Mouse (Mus musculus) hindbrain, embryonic 11.5 days (tissue): ENCODE data around the gene Gpr162. TPM values are rescaled to one million over a fixed set of nuclear protein-coding genes. Genes with fewer than 3 reads are reported as not detected.
"Not testable (repeated sequence)": the region's sequence is repeated elsewhere in the genome, so short reads cannot be mapped to it uniquely, and the experiment has no call there.

ENCODE experiments used
- ATAC-seq: fragments of 200-750 bp; cut with Nextera tagmentation; 2 replicates; pipeline ENCODE4 v1.8.0; 2017; ENCODE audit warnings: mild to moderate bottlenecking, moderate TSS enrichment, moderate library complexity; ENCODE audit not compliant: low FRiP score
- DNase-seq: peaks from one replicate; pipeline ENCODE4 v3.0.0-alpha.2; 2015; ENCODE audit warnings: low spot score
- H3K27ac ChIP-seq: fragments of 300-500 bp; sonication (generic); 2 replicates; pipeline ENCODE4 v1.5.1; 2014; ENCODE audit warnings: mild to moderate bottlenecking, low read depth, low read length
- H3K27me3 ChIP-seq: fragments of 300-500 bp; sonication (generic); 2 replicates; pipeline ENCODE4 v1.6.1; 2014; ENCODE audit warnings: mild to moderate bottlenecking, low read length, moderate library complexity, mixed read lengths; ENCODE audit not compliant: control insufficient read depth, insufficient read depth
- H3K36me3 ChIP-seq: fragments of 300-500 bp; sonication (generic); 2 replicates; pipeline ENCODE4 v1.6.1; 2014; ENCODE audit warnings: mild to moderate bottlenecking, low read length, moderate library complexity, mixed read lengths; ENCODE audit not compliant: control insufficient read depth, insufficient read depth
- H3K4me1 ChIP-seq: fragments of 300-500 bp; sonication (generic); replicated peaks from 2 replicates; pipeline ENCODE4 v1.6.1; 2014; ENCODE audit warnings: low read length, mixed read lengths; ENCODE audit not compliant: control insufficient read depth, insufficient read depth
- H3K4me2 ChIP-seq: fragments of 300-500 bp; sonication (generic); replicated peaks from 2 replicates; pipeline ENCODE4 v1.6.1; 2014; ENCODE audit warnings: mild to moderate bottlenecking, low read depth, low read length
- H3K4me3 ChIP-seq: fragments of 300-500 bp; sonication (generic); 2 replicates; pipeline ENCODE4 v1.5.1; 2014; ENCODE audit warnings: low read depth, low read length
- H3K9ac ChIP-seq: fragments of 300-500 bp; sonication (generic); 2 replicates; pipeline ENCODE4 v1.6.1; 2014; ENCODE audit warnings: low read depth, low read length
- H3K9me3 ChIP-seq: fragments of 300-500 bp; sonication (generic); 2 replicates; pipeline ENCODE4 v1.6.1; 2016; ENCODE audit warnings: low read length; ENCODE audit not compliant: control insufficient read depth
- WGBS: fragments of 180-500 bp; shearing (Covaris S2); extraction: QIAGEN DNeasy Blood & Tissue Kit; methylation state at CpG from one replicate; pipeline ENCODE4 v1.1.7; 2014; 5-methylcytosine and 5-hydroxymethylcytosine counted together
- polyA plus RNA-seq: library from polyadenylated mRNA; unstranded; fragments of >200 nt; fragmentation: Nextera tagmentation; extraction: Ambion mirVana; gene quantifications from 2 replicates; pipeline ENCODE4 v1.2.1, GENCODE M21; 2014

Gene Gpr162
- polyA plus RNA-seq, 1 experiment from 2014 or later = 1.9 TPM

DNA sequence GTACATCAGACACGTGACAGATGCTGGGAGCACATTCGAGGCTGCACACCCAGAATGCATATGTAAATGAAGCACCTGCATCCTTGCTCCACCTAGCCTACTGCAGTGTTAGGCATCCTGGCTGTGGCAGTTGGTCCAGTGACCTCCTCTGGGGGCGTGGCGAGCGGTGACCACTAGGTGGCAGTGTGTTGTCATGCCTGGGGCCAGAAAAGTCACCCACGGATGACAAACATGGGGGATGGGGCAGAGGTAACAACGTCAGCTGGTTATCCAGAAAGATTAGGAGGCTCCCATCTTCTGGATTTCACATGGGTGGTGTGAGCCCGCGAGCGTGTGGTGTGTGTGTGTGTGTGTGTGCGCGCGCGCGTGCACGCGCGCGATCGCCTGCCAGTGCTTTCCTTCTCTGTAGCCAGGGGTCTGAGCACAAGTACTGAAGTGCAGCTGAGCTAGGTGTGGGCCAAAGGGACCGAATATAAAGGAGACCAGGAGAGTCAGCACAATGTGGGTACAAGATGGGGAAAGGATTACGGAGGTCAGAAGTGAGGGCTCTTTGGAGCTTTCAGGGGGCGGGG lies 39.9 kb upstream of the Gpr162 start:
- H3K9me3 ChIP-seq = no peaks in the 10 kb centered on the region
- H3K36me3 ChIP-seq = no peaks in the 10 kb centered on the region
- peak overlapping the region; percentile 55 for H3K9ac ChIP-seq
- WGBS = under 1% methylated on average over 23 of the region's 23 CpGs
- H3K4me1 ChIP-seq = peaks cover 2% of the 10 kb centered on the region; the same call in 1 of the 2 replicates
- peak overlapping the region; percentile 91 for H3K27ac ChIP-seq
- peak overlapping the region; percentile 28 for H3K4me3 ChIP-seq
- peak overlapping the region; percentile 62 for H3K4me2 ChIP-seq
- ATAC-seq = peak; percentile 90
- DNase-seq = peak; percentile 98
- H3K27me3 ChIP-seq = no peaks in the 10 kb centered on the region

DNA sequence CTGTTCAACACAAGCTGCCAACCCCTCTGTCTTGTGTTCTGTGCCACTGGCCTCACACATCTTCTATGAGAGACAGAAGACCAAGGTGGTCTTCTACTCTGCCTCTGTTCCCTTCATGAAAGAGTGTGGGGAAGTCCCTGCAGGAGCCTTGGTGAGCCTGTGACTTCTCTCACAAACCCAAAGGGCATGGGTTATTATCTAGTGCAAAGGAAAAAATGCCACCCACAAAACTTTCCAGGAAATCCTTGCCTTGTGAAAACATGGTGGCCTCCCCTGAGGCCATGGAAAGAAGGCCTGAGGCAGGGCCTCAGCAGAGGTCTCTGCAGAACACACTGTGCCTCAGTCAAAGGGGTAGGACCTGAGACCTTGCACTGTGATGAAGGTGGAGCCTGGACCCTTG lies 38.1 kb upstream of the Gpr162 start:
- Histone ChIP-seq H3K4me1 (peaks cover 2% of the 10 kb centered on the region; the same call in 1 of the 2 replicates), H3K9ac (no peak overlapping the region), H3K9me3 (no peaks in the 10 kb centered on the region), H3K4me3 (no peak overlapping the region), H3K27ac (no peak overlapping the region), H3K4me2 (no peak overlapping the region), H3K27me3 (no peaks in the 10 kb centered on the region), H3K36me3 (no peaks in the 10 kb centered on the region)
- DNase-seq (no peak), ATAC-seq (no peak)

DNA sequence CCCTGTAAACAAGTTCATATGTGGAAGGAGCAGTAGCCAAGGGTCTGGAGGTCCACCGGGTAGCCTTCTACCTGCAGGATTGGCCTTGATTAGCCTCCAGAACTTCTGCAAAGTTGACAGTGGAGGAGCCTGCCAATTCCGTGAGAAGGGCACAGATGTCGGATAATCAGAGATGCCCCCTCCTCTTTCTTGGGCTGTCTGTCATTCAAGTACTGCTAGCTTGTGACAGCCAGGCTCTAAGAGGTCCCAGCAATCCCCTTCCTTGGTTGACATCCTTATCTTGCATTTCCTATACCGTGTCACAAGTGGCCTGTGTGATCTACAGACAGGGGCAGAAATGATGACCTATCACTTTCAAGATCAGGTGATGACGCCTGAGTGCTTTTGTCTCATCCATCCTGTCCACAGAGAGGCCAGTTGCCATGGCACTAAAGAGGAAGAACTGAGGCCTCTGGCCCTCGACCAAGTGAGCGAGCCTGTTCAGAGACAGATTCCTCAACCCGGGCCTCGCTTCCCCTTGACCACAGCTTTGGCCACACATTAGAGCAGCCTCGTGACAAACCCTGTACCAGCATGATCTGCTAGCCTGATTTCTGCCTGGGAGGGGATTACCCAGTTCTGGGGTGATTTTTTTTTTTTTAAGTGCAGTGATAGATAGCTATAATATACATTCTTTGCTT lies 37.2 kb upstream of the Gpr162 start:
- Histone ChIP-seq H3K4me3 (no peak overlapping the region), H3K4me2 (no peak overlapping the region), H3K36me3 (no peaks in the 10 kb centered on the region), H3K9ac (no peak overlapping the region), H3K4me1 (peaks cover 2% of the 10 kb centered on the region; the same call in 1 of the 2 replicates), H3K27ac (no peak overlapping the region), H3K9me3 (no peaks in the 10 kb centered on the region), H3K27me3 (no peaks in the 10 kb centered on the region)
- DNase-seq (no peak), ATAC-seq (no peak)
- 56% methylated on average over 10 of the region's 10 CpGs for WGBS

DNA sequence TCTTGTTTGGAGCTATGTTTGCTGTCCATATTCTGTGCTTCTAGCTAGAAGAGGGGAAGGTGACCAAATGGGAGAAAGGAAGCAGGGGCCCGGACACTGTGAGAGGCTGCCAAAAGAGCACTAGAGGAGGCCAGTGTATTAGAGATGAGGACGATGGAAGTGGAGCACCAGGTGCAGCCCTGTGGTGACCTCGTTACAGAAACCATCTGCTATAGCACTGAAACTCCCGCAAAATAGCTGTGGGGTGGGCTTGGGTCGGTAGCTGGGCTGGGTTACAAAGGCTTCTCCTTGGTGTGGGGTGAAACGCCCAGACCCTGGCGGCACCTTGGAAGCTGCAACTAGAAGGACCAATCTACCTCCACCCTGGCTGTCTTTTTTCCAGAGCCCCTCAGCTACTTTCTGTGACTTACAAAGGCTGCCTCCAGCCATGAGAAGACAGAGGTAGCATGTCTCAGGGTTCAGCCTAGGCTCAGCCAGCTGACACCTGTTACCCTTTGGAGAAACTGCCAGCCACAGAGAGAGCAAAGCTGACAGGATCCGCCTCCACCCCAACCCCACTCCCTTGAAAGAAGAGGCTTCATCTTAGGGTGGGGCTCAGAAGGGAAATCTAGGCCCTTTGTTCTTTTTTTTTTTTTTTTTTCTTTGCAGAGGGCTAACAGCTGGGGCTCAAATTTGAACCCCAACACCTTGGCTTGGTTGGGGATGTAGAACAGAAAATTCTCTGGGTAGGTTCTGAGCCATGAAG lies 36.4 kb upstream of the Gpr162 start:
- 62% methylated on average over 8 of the region's 8 CpGs for WGBS
- DNase-seq (no peak), ATAC-seq (no peak)
- Histone ChIP-seq H3K9ac (no peak overlapping the region), H3K27ac (no peak overlapping the region), H3K4me1 (peaks cover under 1% of the 10 kb centered on the region; the same call in 1 of the 2 replicates), H3K36me3 (no peaks in the 10 kb centered on the region), H3K4me2 (no peak overlapping the region), H3K27me3 (no peaks in the 10 kb centered on the region), H3K4me3 (no peak overlapping the region), H3K9me3 (no peaks in the 10 kb centered on the region)

DNA sequence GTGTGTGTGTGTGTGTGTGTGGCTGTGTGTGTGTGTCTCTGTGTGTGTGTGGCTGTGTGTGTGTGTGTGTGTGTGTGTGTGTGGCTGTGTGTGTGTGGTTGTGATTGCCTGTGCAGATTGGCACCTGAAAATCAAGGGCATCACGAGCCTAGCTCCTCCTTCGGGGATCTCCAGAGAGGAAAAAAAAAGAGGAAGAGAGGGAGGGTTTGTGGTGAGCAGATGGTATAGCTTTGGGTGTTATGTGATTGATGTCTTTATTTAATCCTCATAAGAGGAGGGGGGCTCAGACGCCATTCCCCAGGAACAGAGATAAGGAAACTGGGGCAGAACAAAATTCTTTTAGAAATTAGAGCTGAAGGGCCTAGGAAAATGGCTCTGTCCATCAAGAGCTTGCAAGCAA lies 34.6 kb upstream of the Gpr162 start:
- DNase-seq = no peak
- ATAC-seq = no peak
- Histone ChIP-seq H3K9me3 (no peaks in the 10 kb centered on the region), H3K27ac (no peak overlapping the region), H3K36me3 (no peaks in the 10 kb centered on the region), H3K4me1 (no peaks in the 10 kb centered on the region), H3K9ac (no peak overlapping the region), H3K4me2 (no peak overlapping the region), H3K4me3 (no peak overlapping the region), H3K27me3 (no peaks in the 10 kb centered on the region)
- 56% methylated on average over 3 of the region's 3 CpGs for WGBS

DNA sequence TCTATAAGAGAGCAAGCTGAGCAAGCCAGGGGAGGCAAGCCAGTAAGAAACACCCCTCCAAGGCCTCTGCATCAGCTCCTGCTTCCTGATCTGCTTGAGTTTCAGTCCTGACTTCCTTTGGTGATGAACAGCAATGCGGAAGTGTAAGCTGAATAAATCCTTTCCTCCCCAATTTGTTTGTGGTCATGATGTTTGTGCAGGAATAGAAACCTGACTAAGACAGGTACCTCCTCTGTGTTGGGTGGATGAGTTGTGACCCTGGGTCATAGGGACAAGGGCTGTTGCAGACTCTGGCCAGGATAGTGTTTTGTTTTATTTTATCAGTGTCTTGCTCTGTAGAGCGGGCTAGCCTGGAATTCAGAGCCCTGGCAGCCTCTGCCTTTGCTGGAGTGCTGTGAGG lies 30.3 kb upstream of the Gpr162 start:
- H3K9me3 ChIP-seq, H3K27ac ChIP-seq, DNase-seq, ATAC-seq, H3K4me2 ChIP-seq, H3K27me3 ChIP-seq, H3K9ac ChIP-seq, H3K4me1 ChIP-seq, H3K4me3 ChIP-seq, H3K36me3 ChIP-seq: not testable (repeated sequence)
- 88% methylated on average over 2 of the region's 2 CpGs for WGBS

DNA sequence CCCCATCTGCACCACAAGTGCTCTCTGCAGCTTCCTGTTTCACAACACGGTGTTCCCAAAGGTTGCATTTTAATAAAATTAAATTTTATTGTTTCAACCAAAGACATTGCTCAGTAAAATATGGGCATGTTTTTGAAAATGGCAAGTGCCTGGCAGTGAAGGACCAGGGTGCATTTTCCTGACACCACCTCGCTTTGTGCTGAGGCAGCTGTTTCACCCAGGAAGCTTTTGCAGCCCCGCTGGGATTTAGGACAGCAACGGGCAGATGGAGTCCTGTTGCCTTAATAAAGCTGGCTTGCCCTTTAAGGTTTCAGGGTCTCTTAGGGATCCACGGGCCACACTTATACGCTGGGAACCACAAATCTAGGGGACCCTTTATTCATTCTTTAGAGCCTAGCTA lies 27.2 kb upstream of the Gpr162 start:
- H3K9me3 ChIP-seq = no peaks in the 10 kb centered on the region
- H3K27me3 ChIP-seq = no peaks in the 10 kb centered on the region
- no peak overlapping the region for H3K4me3 ChIP-seq
- H3K9ac ChIP-seq = no peak overlapping the region
- no peak overlapping the region for H3K27ac ChIP-seq
- H3K4me1 ChIP-seq = no peaks in the 10 kb centered on the region
- no peak for DNase-seq
- H3K4me2 ChIP-seq = no peak overlapping the region
- H3K36me3 ChIP-seq = no peaks in the 10 kb centered on the region
- ATAC-seq = no peak
- WGBS = 72% methylated on average over 6 of the region's 6 CpGs

DNA sequence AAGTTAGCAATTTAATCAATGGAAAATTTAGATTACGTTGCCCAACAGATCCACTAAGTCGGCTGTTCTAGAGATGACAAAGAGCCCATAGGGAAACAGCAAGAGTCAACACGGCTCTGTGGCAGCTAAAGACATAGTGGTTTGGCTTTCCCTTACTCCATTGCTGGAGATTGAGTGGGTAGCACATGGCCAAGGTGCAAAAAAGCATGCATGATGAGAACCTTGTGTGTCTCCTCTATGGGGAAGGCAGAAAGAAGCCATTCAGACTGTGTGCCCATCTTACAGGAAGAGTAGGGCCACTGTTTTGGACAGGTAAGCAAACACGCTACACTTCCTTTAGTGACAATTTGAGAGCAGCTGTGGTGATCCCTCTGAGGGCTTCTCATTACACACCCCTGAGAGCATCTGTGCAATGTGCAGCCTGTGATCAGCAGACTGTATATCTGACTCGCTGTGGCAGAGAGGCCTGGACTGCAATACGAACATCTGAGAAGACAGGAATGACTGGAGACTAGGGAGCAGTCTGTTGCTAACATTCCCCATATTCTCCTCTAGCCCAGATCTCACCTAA lies 24.9 kb upstream of the Gpr162 start:
- Histone ChIP-seq H3K27me3 (no peaks in the 10 kb centered on the region), H3K36me3 (no peaks in the 10 kb centered on the region), H3K4me3 (no peak overlapping the region), H3K27ac (no peak overlapping the region), H3K9me3 (no peaks in the 10 kb centered on the region), H3K4me2 (no peak overlapping the region), H3K9ac (no peak overlapping the region), H3K4me1 (no peaks in the 10 kb centered on the region)
- 91% methylated on average over 6 of the region's 6 CpGs for WGBS
- no peak for DNase-seq
- ATAC-seq = no peak
